Mouse (Mus musculus): ENCODE measurements around the gene AW549877. TPM values are rescaled to one million over a fixed set of nuclear protein-coding genes. Genes with fewer than 3 reads are reported as not detected.

The AW549877 gene
- 36.6 and 40.4 TPM in 2 replicates for polyA plus RNA-seq (2015; fragmentation: Nextera tagmentation; extraction: Ambion mirVana)

DNA sequence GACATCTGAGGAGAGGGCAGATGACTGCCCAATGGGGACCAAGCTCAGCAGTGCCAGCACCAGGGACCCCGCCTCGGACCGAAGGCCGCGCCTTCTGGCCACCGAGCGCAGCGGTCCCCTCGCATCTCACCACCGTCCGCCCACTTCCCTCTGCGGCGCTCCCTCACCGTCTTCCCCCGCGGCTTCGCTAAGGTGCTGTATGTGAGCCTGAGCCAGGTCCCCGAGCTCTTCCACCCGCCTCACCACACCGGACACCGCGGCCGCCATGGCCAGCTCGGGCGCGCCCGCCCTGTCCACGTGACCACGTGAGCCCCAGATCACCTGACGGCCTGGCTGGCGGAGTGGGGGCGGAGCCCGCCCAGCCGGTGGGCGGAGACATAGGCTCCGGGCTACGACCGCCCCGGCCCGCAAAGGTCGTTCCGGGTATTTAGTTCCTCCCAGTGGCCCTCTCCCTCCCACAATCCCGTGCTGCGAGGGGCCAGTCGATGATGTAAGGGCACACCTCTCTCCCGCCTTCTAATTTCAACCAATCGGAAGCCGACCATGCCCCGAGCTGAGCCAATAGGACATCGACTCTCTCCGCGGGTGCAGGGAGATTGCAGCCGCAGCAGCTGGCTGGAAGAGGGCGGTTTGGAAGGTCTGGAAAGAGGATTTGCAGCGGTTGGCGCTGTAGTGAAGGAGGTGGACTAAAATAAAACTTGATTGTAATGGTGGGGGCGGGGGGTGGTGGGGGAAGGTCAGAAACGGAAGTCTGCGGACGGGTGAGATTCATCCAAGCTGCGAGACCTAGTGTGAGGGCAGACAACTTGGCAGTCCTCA lies at the start of gene AW549877:
Gene AW549877 (minus strand): TSS at position 297 of the 819 bp plus-strand sequence.
- Histone ChIP-seq H3K36me3 (ENCODE audit: poor library complexity, severe bottlenecking) (peaks cover 14% of the 10 kb centered on the region), H3K27ac (peak within 1 kb of the TSS; percentile 84), H3K9ac (peak within 1 kb of the TSS; percentile 79), H3K4me2 (peak within 1 kb of the TSS; percentile 68), H3K27me3 (no peaks in the 10 kb centered on the region), H3K4me1 (peaks cover 16% of the 10 kb centered on the region; the same call in 1 of the 2 replicates), H3K9me3 (replicated peaks) (no peaks in the 10 kb centered on the region), H3K4me3 (peak within 1 kb of the TSS; percentile 76)
- peak; percentile 99 for ATAC-seq
- under 1% methylated on average over 58 of the region's 61 CpGs for WGBS

DNA sequence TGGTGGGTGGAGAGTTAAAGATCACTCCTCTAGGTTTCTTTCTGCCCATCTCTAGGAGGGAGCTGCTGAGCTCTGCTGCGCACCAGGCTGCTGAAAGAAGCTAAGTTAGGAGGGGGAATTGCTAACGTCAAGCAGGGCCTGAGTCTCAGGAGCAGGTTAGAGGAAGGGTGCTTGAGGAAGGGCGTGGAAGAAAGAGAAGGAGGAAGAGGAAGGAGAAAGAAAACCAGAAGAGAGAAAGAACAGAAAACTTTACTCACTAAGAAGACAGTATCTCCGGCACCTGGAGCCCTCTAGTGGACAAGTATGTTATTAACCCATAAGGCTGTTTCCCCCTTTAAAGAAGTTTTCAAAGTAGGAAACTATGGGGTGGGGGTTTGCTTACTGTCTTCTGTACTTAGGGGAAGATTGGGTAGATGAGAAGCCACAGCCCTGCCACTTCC lies 47.5 kb upstream of the AW549877 start:
- Histone ChIP-seq H3K36me3 (ENCODE audit: poor library complexity, severe bottlenecking) (peaks cover 46% of the 10 kb centered on the region), H3K9ac (no peak overlapping the region), H3K4me2 (no peak overlapping the region), H3K9me3 (replicated peaks) (no peaks in the 10 kb centered on the region), H3K4me3 (no peak overlapping the region), H3K4me1 (no peaks in the 10 kb centered on the region), H3K27me3 (no peaks in the 10 kb centered on the region), H3K27ac (no peak overlapping the region)
- WGBS: 26% methylated on average over 4 of the region's 4 CpGs
- ATAC-seq: peak; percentile 55

DNA sequence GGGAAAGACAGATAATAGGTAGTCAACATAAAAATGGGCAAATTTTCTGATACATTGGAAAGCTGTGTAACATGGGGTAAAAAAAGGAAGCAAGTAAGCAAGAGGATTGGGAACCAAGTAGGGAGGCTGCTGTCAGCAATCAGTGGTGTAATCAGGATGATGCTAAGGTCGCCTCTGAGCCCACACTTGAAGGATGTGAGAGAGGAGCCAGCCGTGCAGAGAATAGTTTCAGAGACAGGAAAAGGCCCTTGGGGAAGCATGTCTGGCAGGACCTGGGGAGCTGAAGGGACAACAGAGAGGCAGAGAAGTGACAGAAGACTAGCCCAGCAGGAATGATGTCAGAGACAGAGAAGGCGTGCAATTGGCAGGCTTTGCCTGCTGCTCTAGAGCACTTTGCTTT lies 46.9 kb upstream of the AW549877 start:
- Histone ChIP-seq H3K9me3 (replicated peaks) (no peaks in the 10 kb centered on the region), H3K4me2 (no peak overlapping the region), H3K4me1 (no peaks in the 10 kb centered on the region), H3K27ac (no peak overlapping the region), H3K4me3 (no peak overlapping the region), H3K27me3 (no peaks in the 10 kb centered on the region), H3K9ac (no peak overlapping the region), H3K36me3 (ENCODE audit: poor library complexity, severe bottlenecking) (peaks cover 46% of the 10 kb centered on the region)
- ATAC-seq: 0 out of 2 replicates have a peak, but pooled peaks have one; percentile 16
- WGBS: 82% methylated on average over 3 of the region's 3 CpGs

DNA sequence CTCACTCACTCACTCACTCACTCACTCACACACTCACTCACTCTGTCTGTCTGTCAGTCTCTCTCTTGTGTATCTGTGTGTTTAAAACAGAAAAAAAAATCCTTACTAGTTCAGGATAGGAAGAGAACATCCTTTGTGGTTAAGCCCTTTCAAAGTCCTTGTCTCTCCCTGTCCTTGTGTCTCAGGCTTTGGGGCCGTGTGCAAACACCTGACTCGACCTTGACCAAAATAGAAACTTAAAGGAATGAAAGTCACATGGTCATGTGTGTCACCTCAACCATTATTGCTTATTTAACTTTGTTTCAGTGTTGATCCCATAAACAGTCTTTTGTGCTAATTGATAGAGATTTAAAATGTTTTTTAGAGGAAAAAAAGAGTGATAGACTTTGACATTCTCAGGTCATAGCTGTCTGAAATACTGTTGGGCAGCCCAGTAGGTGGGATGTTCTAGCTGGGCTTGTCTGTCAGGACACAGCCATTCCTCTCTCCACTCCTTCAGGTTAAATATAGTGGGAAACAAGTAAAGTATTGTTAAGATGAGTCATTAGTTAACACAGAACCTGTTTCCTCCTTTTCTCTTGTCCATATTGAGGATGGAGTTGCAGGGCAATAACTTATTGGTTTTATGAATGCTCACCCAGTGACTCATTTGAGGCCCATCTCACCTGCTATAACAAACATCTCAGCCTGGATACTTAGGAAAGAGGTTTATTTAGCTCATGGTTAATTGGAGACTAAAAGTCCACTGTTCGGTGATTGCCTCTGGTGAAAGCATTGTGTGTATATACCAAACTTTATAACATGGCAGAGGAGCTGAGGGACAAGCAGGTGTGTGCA lies 37.8 kb upstream of the AW549877 start:
- H3K4me1 ChIP-seq: 0 out of 2 replicates have a peak, but pooled peaks cover under 1% of the 10 kb centered on the region
- H3K36me3 ChIP-seq (ENCODE audit: poor library complexity, severe bottlenecking): peaks cover 23% of the 10 kb centered on the region
- H3K27me3 ChIP-seq: no peaks in the 10 kb centered on the region
- no peak overlapping the region for H3K4me3 ChIP-seq
- H3K9ac ChIP-seq: no peak overlapping the region
- no peak overlapping the region for H3K4me2 ChIP-seq
- H3K9me3 ChIP-seq (replicated peaks): no peaks in the 10 kb centered on the region
- no peak overlapping the region for H3K27ac ChIP-seq
- 86% methylated on average over 3 of the region's 3 CpGs for WGBS
- ATAC-seq: no peak

DNA sequence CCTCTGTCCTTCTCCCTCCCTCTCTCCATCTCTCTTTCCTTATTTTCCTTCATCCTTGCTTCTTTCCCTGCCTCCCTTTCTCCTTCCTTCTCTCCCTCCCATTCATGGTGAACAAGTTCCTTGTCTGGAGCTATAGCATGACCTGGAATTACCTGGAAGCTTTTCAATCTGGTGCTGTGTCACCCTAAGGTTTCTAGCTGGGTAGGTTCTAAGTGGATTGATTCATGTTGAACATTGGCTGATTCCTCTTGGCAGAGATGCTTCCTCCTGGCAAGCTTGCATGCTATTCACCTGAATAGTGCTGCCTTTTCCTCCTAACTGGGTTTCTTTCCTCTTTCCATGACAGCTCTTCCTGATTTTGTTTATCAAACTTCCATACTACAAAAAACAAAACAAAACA lies 33.4 kb upstream of the AW549877 start:
- no peaks in the 10 kb centered on the region for H3K9me3 ChIP-seq (replicated peaks)
- H3K27ac ChIP-seq: no peak overlapping the region
- no peak for ATAC-seq
- H3K27me3 ChIP-seq: no peaks in the 10 kb centered on the region
- H3K36me3 ChIP-seq (ENCODE audit: poor library complexity, severe bottlenecking): no peaks in the 10 kb centered on the region
- H3K9ac ChIP-seq: no peak overlapping the region
- no peak overlapping the region for H3K4me3 ChIP-seq
- H3K4me2 ChIP-seq: no peak overlapping the region
- H3K4me1 ChIP-seq: peaks cover 12% of the 10 kb centered on the region

DNA sequence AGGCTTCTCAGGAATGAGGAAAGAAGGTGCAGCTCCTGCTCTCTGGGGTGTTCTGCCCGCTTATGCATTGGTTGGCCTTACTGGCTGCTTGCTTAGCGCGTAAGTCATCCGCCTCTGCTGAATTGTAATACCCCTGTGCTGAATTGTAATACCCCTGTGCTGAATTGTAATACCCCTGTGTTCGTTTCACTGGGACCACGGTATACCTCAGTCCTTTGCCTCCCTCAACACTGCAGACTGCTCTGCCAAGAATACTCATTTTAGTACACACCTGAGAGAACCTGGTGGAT lies 32.8 kb upstream of the AW549877 start:
- Histone ChIP-seq H3K9ac (no peak overlapping the region), H3K4me3 (no peak overlapping the region), H3K36me3 (ENCODE audit: poor library complexity, severe bottlenecking) (no peaks in the 10 kb centered on the region), H3K9me3 (replicated peaks) (no peaks in the 10 kb centered on the region), H3K27me3 (no peaks in the 10 kb centered on the region), H3K27ac (no peak overlapping the region), H3K4me1 (peaks cover 12% of the 10 kb centered on the region), H3K4me2 (0 out of 2 replicates have a peak overlapping the region, but pooled peaks have one; percentile 67)
- 82% methylated on average over 6 of the region's 6 CpGs for WGBS
- no peak for ATAC-seq

DNA sequence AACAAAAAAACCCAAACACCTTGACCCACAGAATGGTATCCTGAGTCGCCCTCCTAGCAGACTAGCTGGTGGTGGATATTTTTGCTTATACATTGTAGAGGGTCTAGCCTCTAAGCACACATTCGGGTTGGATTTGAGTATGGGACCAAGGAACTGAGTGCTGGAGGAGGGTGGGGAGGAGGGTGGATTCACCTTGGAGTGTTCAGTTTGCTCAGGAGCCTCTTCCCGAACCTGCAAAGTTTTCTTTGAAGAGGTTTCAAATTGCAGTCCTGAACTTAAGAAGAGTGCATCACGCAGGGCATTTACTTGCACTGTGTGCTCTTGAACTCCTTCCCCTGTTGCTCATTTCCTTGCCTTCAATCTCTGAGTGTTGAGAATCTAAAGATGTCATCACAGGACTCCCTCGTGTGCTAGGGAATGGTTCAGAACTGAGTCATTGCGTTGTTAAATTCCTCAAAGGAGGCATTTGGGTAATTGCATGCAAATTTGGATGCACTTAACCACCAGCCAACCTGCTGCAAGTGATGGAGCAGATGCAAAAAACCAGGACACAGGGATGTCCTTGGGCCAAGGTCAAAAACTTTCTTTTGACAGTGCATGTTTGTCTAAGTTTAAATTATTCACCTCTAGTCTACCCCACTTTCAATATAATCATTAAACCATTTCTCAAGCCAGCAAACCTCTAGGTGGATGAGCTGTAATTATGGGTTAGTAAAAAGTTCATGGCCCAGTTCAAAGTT lies 32.3 kb upstream of the AW549877 start:
- Histone ChIP-seq H3K4me1 (peaks cover 12% of the 10 kb centered on the region), H3K27me3 (no peaks in the 10 kb centered on the region), H3K4me3 (peak overlapping the region; percentile 85), H3K9ac (peak overlapping the region; percentile 87), H3K36me3 (ENCODE audit: poor library complexity, severe bottlenecking) (no peaks in the 10 kb centered on the region), H3K27ac (peak overlapping the region; percentile 94), H3K9me3 (replicated peaks) (no peaks in the 10 kb centered on the region), H3K4me2 (peak overlapping the region; percentile 67)
- WGBS: 10% methylated on average over 6 of the region's 6 CpGs
- 0 out of 2 replicates have a peak, but pooled peaks have one; percentile 2 for ATAC-seq

DNA sequence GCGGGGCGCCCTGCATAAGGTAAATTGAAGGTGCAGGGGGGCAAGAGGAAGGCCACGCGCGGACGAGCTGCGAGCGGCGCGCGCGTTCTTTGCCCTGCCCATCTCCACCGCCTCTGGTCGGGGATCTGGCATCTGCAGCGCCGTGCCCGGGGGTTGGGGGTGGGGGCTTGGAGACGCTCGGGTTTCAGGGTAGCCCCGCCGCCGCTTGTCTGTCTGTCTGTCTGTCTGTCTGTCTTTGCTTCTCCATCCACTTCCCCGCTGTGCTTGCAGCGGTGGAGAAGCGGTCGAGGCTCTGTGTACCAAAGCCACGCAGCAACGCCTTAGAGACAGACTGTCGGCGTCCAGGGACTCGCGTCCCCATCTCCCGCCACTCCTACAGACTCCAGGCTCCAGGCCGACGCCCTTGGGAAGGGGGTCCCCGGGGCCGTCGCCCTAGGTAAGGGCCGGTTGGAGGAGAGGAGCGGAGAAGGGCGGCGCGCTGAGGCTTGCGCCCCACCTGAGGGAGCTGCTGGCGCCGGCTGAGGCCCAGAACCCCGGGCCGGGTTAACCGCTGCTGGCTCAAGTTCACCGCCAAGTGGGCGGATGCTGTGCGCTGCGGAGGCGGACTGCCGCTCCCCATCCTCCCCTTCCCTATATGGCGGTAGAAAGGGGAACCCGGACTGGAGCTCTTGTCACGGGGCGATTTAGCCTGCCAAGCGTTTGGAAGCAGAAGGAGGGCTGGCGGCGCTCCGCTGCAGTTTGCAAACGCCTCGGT lies 31.5 kb upstream of the AW549877 start:
- Histone ChIP-seq H3K4me2 (peak overlapping the region; percentile 67), H3K27me3 (no peaks in the 10 kb centered on the region), H3K4me3 (peak overlapping the region; percentile 85), H3K9ac (peak overlapping the region; percentile 87), H3K27ac (peak overlapping the region; percentile 94), H3K9me3 (replicated peaks) (no peaks in the 10 kb centered on the region), H3K36me3 (ENCODE audit: poor library complexity, severe bottlenecking) (no peaks in the 10 kb centered on the region), H3K4me1 (peaks cover 12% of the 10 kb centered on the region)
- peak; percentile 80 for ATAC-seq
- WGBS: under 1% methylated on average over 64 of the region's 65 CpGs

DNA sequence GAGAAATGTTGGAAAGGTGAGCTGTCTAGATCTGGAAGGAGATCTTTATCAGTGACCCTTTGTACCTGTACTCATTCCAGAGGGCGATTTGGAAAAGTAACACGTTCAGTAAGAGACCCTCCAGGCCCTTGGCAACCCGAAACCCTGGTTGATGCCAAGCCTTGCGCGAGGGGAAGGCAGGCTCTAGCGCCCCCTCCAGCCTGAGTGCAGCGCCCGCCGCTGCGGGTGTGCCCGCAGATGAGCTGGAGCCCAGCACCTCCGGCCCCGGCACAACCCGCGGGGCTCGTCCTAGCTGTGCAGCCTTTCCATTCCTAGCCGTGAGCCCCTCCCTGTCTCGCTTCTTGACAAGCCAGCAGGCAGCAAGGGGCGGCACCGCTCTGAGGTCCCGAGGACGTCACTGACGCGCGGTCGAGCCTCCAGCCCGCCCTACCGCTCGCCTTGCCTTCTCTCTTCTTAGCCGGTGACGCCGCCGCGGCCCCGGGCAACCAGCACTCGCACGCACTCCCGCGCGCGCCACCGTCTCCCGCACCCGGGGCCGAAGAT lies 30.8 kb upstream of the AW549877 start, which contains the start of gene Oxct1:
Gene Oxct1 (plus strand): TSS at position 153 of the 543 bp plus-strand sequence.
- H3K9ac ChIP-seq: peak within 1 kb of the TSS; percentile 87
- H3K4me2 ChIP-seq: peak within 1 kb of the TSS; percentile 67
- peak; percentile 96 for ATAC-seq
- no peaks in the 10 kb centered on the region for H3K9me3 ChIP-seq (replicated peaks)
- H3K27ac ChIP-seq: peak within 1 kb of the TSS; percentile 94
- WGBS: 0% methylated on average over 36 of the region's 45 CpGs
- no peaks in the 10 kb centered on the region for H3K36me3 ChIP-seq (ENCODE audit: poor library complexity, severe bottlenecking)
- H3K4me3 ChIP-seq: peak within 1 kb of the TSS; percentile 85
- H3K4me1 ChIP-seq: peaks cover 12% of the 10 kb centered on the region
- no peaks in the 10 kb centered on the region for H3K27me3 ChIP-seq

DNA sequence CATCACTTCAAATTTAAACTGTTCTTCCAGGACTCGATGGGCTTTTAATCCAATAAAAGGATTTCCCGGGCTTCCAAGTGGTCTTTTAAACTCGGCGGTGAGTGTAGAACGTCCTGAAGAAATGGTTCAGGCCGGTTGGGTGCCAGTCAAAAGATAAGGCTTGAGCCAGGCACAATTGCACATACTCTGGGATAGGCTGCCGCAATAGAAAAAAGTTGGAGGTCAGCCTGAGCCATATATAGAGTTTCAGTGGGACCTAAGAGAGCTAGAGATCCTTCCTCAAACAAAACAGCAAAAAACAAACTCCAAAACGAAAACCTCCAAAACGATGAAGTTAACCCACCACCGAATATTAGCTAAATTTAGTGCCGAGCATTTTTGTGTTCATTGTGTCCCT lies 30.0 kb upstream of the AW549877 start:
- Histone ChIP-seq H3K9me3 (replicated peaks) (no peaks in the 10 kb centered on the region), H3K4me2 (peak overlapping the region; percentile 67), H3K4me3 (peak overlapping the region; percentile 85; the same call in 1 of the 2 replicates), H3K9ac (no peak overlapping the region), H3K27me3 (no peaks in the 10 kb centered on the region), H3K27ac (no peak overlapping the region), H3K36me3 (ENCODE audit: poor library complexity, severe bottlenecking) (no peaks in the 10 kb centered on the region), H3K4me1 (peaks cover 12% of the 10 kb centered on the region)
- WGBS: 46% methylated on average over 11 of the region's 11 CpGs
- no peak for ATAC-seq

Data from forebrain, embryonic 13.5 days (tissue).